ENCODE assay signal across 21 mouse cellular contexts in the genomic region with DNA sequence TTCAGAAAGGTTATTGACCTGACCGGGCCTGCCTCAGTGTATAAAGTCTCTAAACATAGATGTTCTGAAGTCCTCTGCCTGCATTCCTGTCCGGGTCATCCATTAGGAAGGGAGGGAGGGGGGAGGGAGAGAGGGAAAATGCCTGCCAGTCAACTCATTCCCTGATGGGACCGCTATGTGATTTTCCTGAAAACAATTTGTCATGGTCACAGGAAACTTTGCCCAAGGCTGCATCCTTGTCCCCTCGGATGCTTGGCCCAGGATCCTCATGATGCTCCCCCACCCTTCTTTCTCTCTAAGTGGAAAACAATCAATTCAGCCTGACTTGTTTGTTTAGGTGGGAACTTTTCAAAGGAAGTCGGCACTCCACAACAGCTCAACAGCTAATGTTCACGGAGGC. TPM values are rescaled to one million over a fixed set of nuclear protein-coding genes. Genes with fewer than 3 reads are reported as not detected.
DNase-seq lines count a peak whose midpoint lies in the region; ATAC-seq and TF ChIP-seq lines count a peak whose summit lies in the region.
"Had no signal": no experiment of that assay in that cellular context is flagged by ENCODE, and none has a peak within 500 bp of the region (broad histone marks: within the 10 kb centered on the region; RNA-seq: fewer than 3 reads in every experiment).

No protein-coding gene starts in this region.

- H3K9ac ChIP-seq in forebrain, embryonic 16.5 days (replicated peaks; ENCODE audit: low read depth, low read length): no peak overlapping the region
- no peak overlapping the region for H3K9ac ChIP-seq in lung, embryonic 14.5 days
- H3K9ac ChIP-seq: embryonic facial prominence, embryonic 15.5 days; neural tube, embryonic 13.5 days; stomach, embryonic 15.5 days had no signal

- no peak overlapping the region for H3K4me3 ChIP-seq in forebrain, embryonic 10.5 days
- H3K4me3 ChIP-seq in forebrain, embryonic 16.5 days (replicated peaks; ENCODE audit: low read length): no peak overlapping the region
- H3K4me3 ChIP-seq in lung, embryonic 14.5 days (ENCODE audit: low read depth, low read length): no peak overlapping the region
- H3K4me3 ChIP-seq: embryonic facial prominence, embryonic 15.5 days; forebrain, embryonic 13.5 days; left cerebral cortex, adult 2 months; neural tube, embryonic 13.5 days; stomach, embryonic 15.5 days had no signal

- TF ChIP-seq CTCF in lung, embryonic 14.5 days (IDR thresholded peaks at IDR 0.05; ENCODE audit: low read depth): no peak

- 35% methylated on average over 6 of the region's 6 CpGs for WGBS in forebrain, embryonic 10.5 days
- WGBS in forebrain, embryonic 16.5 days: 38% methylated on average over 6 of the region's 6 CpGs
- 1% methylated on average over 6 of the region's 6 CpGs for WGBS in lung, embryonic 14.5 days

- H3K36me3 ChIP-seq in forebrain, embryonic 10.5 days (replicated peaks): no peaks in the 10 kb centered on the region
- H3K36me3 ChIP-seq in forebrain, embryonic 16.5 days (ENCODE audit: control insufficient read depth, insufficient read depth): no peaks in the 10 kb centered on the region
- no peaks in the 10 kb centered on the region for H3K36me3 ChIP-seq in lung, embryonic 14.5 days (ENCODE audit: insufficient read depth)
- H3K36me3 ChIP-seq: embryonic facial prominence, embryonic 15.5 days; neural tube, embryonic 13.5 days; stomach, embryonic 15.5 days had no signal

- no peak overlapping the region for H3K4me2 ChIP-seq in forebrain, embryonic 16.5 days (ENCODE audit: low read length)
- H3K4me2 ChIP-seq in lung, embryonic 14.5 days: no peak overlapping the region
- H3K4me2 ChIP-seq: embryonic facial prominence, embryonic 15.5 days; forebrain, embryonic 13.5 days; heart, embryonic 11.5 days; neural tube, embryonic 13.5 days; stomach, embryonic 15.5 days had no signal

- no peaks in the 10 kb centered on the region for H3K9me3 ChIP-seq in forebrain, embryonic 10.5 days
- no peaks in the 10 kb centered on the region for H3K9me3 ChIP-seq in forebrain, embryonic 16.5 days (ENCODE audit: control insufficient read depth, low read length)
- H3K9me3 ChIP-seq in lung, embryonic 14.5 days (ENCODE audit: low read depth, low read length): no peaks in the 10 kb centered on the region
- H3K9me3 ChIP-seq: embryonic facial prominence, embryonic 15.5 days; forebrain, embryonic 13.5 days; neural tube, embryonic 13.5 days; stomach, embryonic 15.5 days had no signal

- H3K27me3 ChIP-seq in forebrain, embryonic 10.5 days (ENCODE audit: poor library complexity, severe bottlenecking): 0 out of 2 replicates have a peak, but pooled peaks cover under 1% of the 10 kb centered on the region
- 0 out of 2 replicates have a peak, but pooled peaks cover 4% of the 10 kb centered on the region for H3K27me3 ChIP-seq in forebrain, embryonic 16.5 days (replicated peaks; ENCODE audit: control insufficient read depth, insufficient read depth, low read length)
- H3K27me3 ChIP-seq in lung, embryonic 14.5 days (ENCODE audit: insufficient read depth, low read length): no peaks in the 10 kb centered on the region

- H3K4me1 ChIP-seq in forebrain, embryonic 10.5 days: peaks cover 31% of the 10 kb centered on the region
- peaks cover 3% of the 10 kb centered on the region; the same call in 1 of the 2 replicates for H3K4me1 ChIP-seq in forebrain, embryonic 16.5 days (replicated peaks; ENCODE audit: control insufficient read depth, insufficient read depth, low read length)
- no peaks in the 10 kb centered on the region for H3K4me1 ChIP-seq in lung, embryonic 14.5 days (ENCODE audit: insufficient read depth)
- H3K4me1 ChIP-seq: forebrain, embryonic 13.5 days; stomach, embryonic 15.5 days had no signal

- 0 out of 2 replicates have a peak overlapping the region, but pooled peaks have one; percentile 53 for H3K27ac ChIP-seq in forebrain, embryonic 10.5 days
- H3K27ac ChIP-seq in forebrain, embryonic 16.5 days (ENCODE audit: low read length): no peak overlapping the region
- H3K27ac ChIP-seq in lung, embryonic 14.5 days (ENCODE audit: low read depth): no peak overlapping the region
- H3K27ac ChIP-seq: embryonic facial prominence, embryonic 15.5 days; forebrain, embryonic 13.5 days; left cerebral cortex, adult 2 months; macrophage; neural tube, embryonic 13.5 days; stomach, embryonic 15.5 days had no signal

- no peak for ATAC-seq in forebrain, embryonic 16.5 days
- ATAC-seq in lung, embryonic 14.5 days (ENCODE audit: insufficient read depth): no peak
- ATAC-seq: forebrain, embryonic 13.5 days; intestine, postnatal 0 days had no signal

- no peak for DNase-seq in forebrain, embryonic 10.5 days (ENCODE audit: extremely low spot score, low spot score)
- peak; percentile 61 for DNase-seq in lung, embryonic 14.5 days
- DNase-seq in lung, postnatal 14 days: no peak
- DNase-seq in kidney, postnatal 36 days: peak; percentile 38 to 72
- DNase-seq in yolk sac, embryonic 10.5 days (ENCODE audit: low spot score): peak; percentile 54
- no peak for DNase-seq in cerebellum, postnatal 4 days (ENCODE audit: low spot score in 2 of 2)
- DNase-seq in left cerebral cortex, adult 11 months (ENCODE audit: low spot score): no peak
- DNase-seq: adrenal gland, adult 8-10 months; cerebellum, adult 9-11 months; heart, postnatal 4 days; thymus, postnatal 25 days had no signal

RNA-seq across cellular contexts. Expression of a gene that starts 5.2 kb away (rescaled TPM):
- 43.3 and 47.5 TPM in 2 replicates for polyA plus RNA-seq in forebrain, embryonic 10.5 days (2016; fragmentation: Nextera tagmentation; extraction: Ambion mirVana)
- 3.5 and 4.4 TPM in 2 replicates for polyA plus RNA-seq in forebrain, embryonic 16.5 days (2015; fragmentation: Nextera tagmentation; extraction: Ambion mirVana)
- polyA plus RNA-seq in lung, embryonic 14.5 days (2014; fragmentation: Nextera tagmentation; extraction: Ambion mirVana): 123 and 135 TPM in 2 replicates
- polyA plus RNA-seq: macrophage had no signal

RNA-seq across cellular contexts. Expression of a gene that starts 8.7 kb away (rescaled TPM):
- polyA plus RNA-seq in forebrain, embryonic 10.5 days (2016; fragmentation: Nextera tagmentation; extraction: Ambion mirVana): 0.47 TPM in 1 of 2 replicates, not detected in the other
- 0.26 TPM in 1 of 2 replicates, not detected in the other for polyA plus RNA-seq in forebrain, embryonic 16.5 days (2015; fragmentation: Nextera tagmentation; extraction: Ambion mirVana)
- 1.0 TPM in 2 replicates for polyA plus RNA-seq in lung, embryonic 14.5 days (2014; fragmentation: Nextera tagmentation; extraction: Ambion mirVana)
- polyA plus RNA-seq: macrophage; small intestine, adult 2 months had no signal

RNA-seq across cellular contexts. Expression of a gene that starts 20.5 kb away (rescaled TPM):
- polyA plus RNA-seq in forebrain, embryonic 10.5 days (2016; fragmentation: Nextera tagmentation; extraction: Ambion mirVana): 6.7 and 7.4 TPM in 2 replicates
- polyA plus RNA-seq in forebrain, embryonic 16.5 days (2015; fragmentation: Nextera tagmentation; extraction: Ambion mirVana): 4.7 and 7.5 TPM in 2 replicates
- 15.0 and 16.6 TPM in 2 replicates for polyA plus RNA-seq in lung, embryonic 14.5 days (2014; fragmentation: Nextera tagmentation; extraction: Ambion mirVana)

RNA-seq across cellular contexts. Expression of a gene that starts 25.9 kb away (rescaled TPM):
- 65.9 and 66.0 TPM in 2 replicates for polyA plus RNA-seq in forebrain, embryonic 10.5 days (2016; fragmentation: Nextera tagmentation; extraction: Ambion mirVana)
- polyA plus RNA-seq in forebrain, embryonic 16.5 days (2015; fragmentation: Nextera tagmentation; extraction: Ambion mirVana): 52.8 and 65.3 TPM in 2 replicates
- 89.3 and 106 TPM in 2 replicates for polyA plus RNA-seq in lung, embryonic 14.5 days (2014; fragmentation: Nextera tagmentation; extraction: Ambion mirVana)

RNA-seq across cellular contexts. Expression of a gene that starts 28.9 kb away (rescaled TPM):
- polyA plus RNA-seq in forebrain, embryonic 10.5 days (2016; fragmentation: Nextera tagmentation; extraction: Ambion mirVana): 21.3 and 22.3 TPM in 2 replicates
- 12.1 and 12.6 TPM in 2 replicates for polyA plus RNA-seq in forebrain, embryonic 16.5 days (2015; fragmentation: Nextera tagmentation; extraction: Ambion mirVana)
- polyA plus RNA-seq in lung, embryonic 14.5 days (2014; fragmentation: Nextera tagmentation; extraction: Ambion mirVana): 7.6 and 9.6 TPM in 2 replicates

Comparison
In these comparisons a context has a peak if more than half of its experiments do, and no peak if none do; other contexts are left out.
1. DNase-seq: peak in lung, embryonic 14.5 days (single experiment), kidney, postnatal 36 days (2 of 2) and yolk sac, embryonic 10.5 days (single experiment); none in forebrain, embryonic 10.5 days (single experiment), lung, postnatal 14 days (single experiment), cerebellum, postnatal 4 days (0 of 2) and left cerebral cortex, adult 11 months (single experiment).